Mouse (Mus musculus) cerebellum, adult 2 months (tissue): ENCODE results near the gene Neurog2.

Experiments
- CTCF ChIP-seq: fragments of 200-500 bp; IDR thresholded peaks from 2 replicates; pipeline ENCODE4 v1.5.1; 2011; ENCODE audit warnings: low read depth, mild to moderate bottlenecking, control low read depth, low read length, moderate library complexity, borderline replicate concordance; ENCODE audit not compliant: insufficient read depth
- POLR2A ChIP-seq: fragments of 200-500 bp; IDR thresholded peaks from 2 replicates; pipeline ENCODE4 v1.6.1; 2011; ENCODE audit warnings: low read length, control low read depth, borderline replicate concordance; ENCODE audit not compliant: insufficient read depth

GRCm38 (mm10) chr3:127679703-127680102 is 46.8 kb downstream of the Neurog2 start:
- TF ChIP-seq CTCF (no peak), POLR2A (no peak)
